Mouse (Mus musculus) spleen, adult 2 months (tissue): ENCODE measurements around the gene Bspry.

Experiments
- CTCF ChIP-seq: fragments of 200-500 bp; IDR thresholded peaks from 2 replicates; pipeline ENCODE4 v1.5.1; 2011; ENCODE audit warnings: mild to moderate bottlenecking, inconsistent platforms; ENCODE audit not compliant: insufficient read depth, insufficient read length, insufficient replicate concordance; ENCODE audit errors: extremely low read depth
- POLR2A ChIP-seq: fragments of 200-500 bp; IDR thresholded peaks from 2 replicates; pipeline ENCODE4 v1.6.1; 2011; ENCODE audit warnings: low read depth, low read length, inconsistent platforms

DNA sequence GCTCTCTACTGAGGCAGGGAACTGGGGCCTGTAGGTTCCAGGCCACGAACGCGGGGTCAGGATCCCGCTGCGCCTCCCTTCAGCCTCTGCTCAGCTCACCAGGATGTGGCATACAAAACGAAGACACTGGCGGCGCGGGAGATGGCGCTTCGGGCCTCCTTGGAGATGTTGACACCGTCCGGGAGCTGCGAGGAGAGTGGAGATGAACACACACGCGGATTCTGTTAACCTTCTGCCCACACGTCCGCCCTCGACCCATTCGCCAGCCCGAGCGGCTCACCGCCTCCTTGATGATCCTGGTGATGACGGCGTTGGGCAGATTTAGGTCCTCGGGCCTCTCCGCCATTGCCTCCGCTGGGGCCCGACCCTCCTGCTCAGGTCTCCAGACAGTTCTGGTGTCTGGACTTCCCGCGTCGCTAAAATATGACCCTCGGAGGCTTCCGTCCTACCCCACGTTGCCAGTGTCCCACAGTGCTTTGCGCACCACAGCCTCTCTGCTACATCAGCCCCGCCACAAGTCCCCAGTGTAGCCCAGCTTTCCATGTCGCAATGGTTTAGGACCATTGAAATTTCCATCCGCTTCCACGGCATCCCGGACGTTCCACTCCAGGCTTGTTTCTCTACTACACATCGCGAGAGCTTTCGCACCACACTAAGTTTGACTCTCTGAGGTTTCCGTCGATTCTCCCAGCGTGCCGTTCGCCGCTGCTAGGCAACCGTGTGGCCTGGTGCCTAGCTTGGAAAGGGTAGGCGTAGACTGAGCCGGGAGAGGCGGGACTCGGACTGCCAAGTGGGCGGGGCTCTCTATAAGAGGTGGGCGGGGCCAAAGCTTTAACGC is 45.0 kb downstream of the Bspry start, which contains the start of the genes Pole3 and 4933430I17Rik:
- no peak for TF ChIP-seq CTCF
- no peak for TF ChIP-seq POLR2A
